Mouse (Mus musculus) adrenal gland, adult 2 months (tissue): Measurements from ENCODE around the gene Smpd3. TPM values are rescaled to one million over a fixed set of nuclear protein-coding genes. Genes with fewer than 3 reads are reported as not detected.
A peak's percentile ranks its signal among the peaks of the same experiment; 100 is the strongest.

Experiments used
- DNase-seq: peaks from one replicate; pipeline ENCODE4 v3.0.0; 2021
- polyA plus RNA-seq: library from polyadenylated mRNA; depleted of rRNA; stranded (reverse); fragments of >200 nt; gene quantifications from 2 replicates; pipeline ENCODE4 v1.2.3, GENCODE M21; 2012; rRNA removed
- total RNA-seq, 2 experiments: library from RNA; stranded (reverse); gene quantifications; 2 replicates each; pipeline ENCODE4 v1.2.3; 2021

The Smpd3 gene
- total and polyA plus RNA-seq, 3 experiments: 5.4 to 13.7 (median 6.4) TPM

DNA sequence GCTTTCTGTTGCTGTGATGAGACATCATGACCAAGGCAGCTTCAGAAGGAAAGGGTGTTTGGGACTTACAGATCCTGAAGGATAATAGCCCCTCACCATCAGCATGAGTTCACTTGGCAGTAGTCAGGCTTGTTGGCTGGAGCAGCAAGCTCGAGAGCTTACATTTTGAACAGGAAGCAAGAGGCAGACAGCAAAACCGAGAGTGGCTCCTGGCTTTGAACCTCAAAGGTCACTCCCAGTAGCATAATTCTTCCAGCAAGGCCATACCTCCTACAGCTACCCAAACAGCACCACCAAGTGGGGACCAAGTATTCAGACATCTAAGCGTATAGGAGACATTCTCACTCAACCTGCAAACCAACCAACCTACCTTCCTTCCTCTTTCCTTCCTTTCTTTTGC lies 105.0 kb downstream of the Smpd3 start:
- no peak for DNase-seq

DNA sequence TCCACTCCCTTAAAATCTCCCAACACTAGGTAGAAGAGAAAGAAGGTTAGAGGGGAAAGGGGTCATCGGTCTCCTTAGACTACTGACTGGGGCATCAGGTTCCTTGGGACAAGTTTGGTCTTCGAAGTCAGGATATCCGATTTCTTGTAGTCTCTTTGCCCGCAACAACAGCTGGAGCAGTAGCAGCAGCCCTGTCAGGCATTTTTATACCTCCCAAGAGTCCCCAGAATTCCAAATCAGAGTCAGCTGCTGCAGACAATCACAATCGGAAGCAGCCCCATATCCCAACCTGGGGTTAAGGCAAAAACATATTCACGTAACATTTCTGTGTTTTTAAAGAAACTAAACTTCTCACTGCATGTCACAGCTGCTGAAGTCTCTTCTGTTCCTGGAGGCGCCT lies 106.3 kb downstream of the Smpd3 start:
- no peak for DNase-seq

DNA sequence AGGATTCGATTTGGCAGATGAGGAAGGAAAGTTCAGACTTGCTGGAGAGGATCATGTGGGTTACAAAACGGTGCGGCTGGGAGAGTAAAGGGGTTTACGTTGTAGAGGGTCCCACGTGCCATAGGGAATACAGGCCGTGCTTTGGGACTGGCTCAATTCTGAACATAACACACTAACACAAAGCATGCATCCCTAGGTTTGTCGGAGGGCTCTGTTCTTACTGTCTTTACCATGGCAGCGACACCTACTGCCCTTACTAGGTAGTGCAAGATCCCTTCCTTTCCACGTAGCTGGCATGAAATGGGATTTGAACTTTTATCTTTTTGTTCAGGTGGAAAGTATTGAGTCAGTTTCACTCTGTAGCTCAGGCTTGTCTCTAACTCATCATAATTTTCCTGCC lies 111.2 kb downstream of the Smpd3 start:
- peak; percentile 25 for DNase-seq

DNA sequence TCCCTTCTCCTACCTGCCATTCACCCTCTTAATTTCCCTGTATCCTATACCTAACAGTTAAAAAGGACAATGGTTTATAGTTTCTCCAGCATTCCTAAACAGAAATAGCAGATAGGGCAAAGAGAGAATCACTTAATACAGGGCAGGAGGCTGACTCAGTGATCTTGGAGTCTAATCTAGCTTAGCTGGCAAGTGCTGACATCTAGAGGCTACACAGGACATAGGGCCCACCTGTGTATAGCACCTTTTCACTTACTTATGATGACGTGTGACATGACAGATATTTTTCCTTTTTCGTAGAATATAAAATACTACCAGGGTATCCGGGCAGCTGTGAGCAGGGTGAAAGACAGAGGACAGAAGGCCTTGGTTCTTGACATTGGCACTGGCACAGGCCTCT lies 118.2 kb downstream of the Smpd3 start:
- DNase-seq: no peak

DNA sequence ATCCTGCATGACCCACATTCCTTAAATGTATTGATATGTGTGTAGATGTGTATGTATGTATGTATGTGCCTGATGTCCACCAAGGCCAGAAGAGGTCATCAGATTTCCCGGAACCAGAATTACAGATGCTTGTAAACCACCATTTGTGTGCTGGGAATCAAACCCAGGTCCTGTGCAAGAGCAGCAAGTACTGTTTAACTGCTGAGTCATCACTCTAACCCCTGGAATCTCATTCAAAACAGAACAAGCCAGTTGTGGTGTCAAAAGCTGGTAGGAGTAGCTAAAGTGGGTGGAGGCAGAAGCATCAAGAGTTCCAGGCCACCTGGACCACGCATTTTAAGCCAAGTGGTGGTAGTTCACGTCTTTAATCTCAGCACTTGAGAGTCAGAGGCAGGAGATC lies 123.8 kb downstream of the Smpd3 start:
- DNase-seq: no peak

DNA sequence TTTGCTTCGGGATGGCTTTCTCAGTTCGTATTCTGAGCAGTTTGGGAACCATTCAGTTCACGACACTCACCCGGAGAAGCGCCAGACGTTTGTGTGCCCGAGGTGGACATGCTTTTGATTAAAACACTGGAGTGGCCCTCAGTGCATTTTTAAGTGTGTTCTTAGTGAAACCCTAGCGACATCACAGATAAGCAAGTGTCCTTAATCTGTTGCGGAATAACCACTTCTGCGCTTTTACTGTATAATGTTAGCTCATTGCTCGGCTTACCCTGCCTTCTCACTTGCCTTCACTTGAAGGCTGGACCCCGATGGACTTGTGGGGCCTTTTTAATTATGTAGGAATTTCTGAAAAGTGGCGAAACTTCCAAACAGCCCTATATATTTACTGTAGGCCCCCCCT lies 126.4 kb downstream of the Smpd3 start:
- DNase-seq: no peak

DNA sequence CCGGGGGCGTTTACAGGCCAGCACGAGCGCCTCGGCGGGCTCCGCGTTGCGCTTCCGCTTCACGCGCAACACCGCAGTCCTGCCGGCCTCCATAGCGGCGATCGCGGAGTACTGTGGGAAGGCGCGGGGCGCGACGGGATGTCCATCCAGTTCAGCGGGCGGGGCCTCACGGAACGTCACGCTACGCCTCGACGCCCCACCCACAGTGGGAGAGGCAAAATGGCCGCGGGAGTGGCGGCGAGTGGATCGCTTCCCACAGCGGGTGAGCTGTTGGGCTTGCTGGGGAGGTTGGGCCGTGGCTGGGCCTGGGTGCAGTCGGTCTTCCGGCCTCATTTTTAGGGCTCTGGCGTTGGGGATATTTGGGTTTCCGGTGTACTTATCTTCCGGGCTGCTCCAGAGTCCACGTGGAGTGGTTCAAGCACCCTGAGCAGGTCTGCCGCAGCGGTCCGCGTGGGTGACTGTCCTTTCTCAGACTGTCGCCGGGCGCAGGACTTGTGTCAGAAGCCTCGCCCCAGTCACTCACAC lies 126.9 kb downstream of the Smpd3 start, which contains the start of the genes Slc7a6os and Prmt7:
Slc7a6os (minus strand) TSS at position 115 of the 525 bp plus-strand sequence.
Prmt7 (plus strand) TSS at position 116 of the 525 bp plus-strand sequence.
- peak; percentile 97 for DNase-seq

DNA sequence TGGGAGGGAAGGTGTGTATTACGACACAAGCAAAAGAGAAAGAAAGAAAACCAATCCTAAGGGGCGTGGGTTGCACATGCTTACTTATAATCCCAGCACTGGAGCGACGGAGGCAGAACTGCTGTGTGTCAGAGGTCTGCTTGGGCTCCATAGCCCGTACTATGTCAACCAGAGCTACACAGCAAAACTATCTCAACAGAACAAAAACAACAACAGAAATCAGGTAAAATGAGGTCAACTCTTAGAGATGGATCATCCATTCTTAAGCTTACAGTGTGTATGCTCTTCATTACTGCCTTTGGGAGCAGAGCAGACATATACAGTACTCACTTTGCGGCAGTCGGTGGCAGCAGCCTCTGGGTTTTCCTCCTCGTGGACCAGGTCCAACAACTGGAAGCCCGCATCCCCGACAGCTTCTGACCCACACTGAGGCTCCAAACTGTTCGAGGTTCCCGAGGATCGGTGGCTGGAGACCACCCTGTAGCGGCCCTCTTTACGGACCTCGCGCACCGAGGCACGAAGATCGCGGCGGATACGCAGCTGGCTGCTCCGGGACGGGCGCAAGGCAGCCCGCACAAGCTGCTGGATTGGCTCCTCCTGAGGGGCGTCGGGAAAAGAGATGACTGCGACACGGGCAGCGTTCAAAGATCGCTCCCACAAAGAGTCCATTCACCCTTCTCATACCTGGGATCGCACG lies 127.6 kb downstream of the Smpd3 start:
- DNase-seq: peak; percentile 22

Other genes starting within 250 kb of the Smpd3 start
- 1 to 10 TPM; 1.7 to 3.7 TPM for gene Esrp2, start 201.0 kb downstream of the Smpd3 start, total RNA-seq
- 2.0 and 5.5 TPM in 2 replicates for gene Esrp2, start 201.0 kb downstream of the Smpd3 start, polyA plus RNA-seq
- 10 to 100 TPM; 21.9 to 38.8 TPM for gene Pla2g15, start 187.6 kb downstream of the Smpd3 start, total RNA-seq
- gene Pla2g15, start 187.6 kb downstream of the Smpd3 start, polyA plus RNA-seq: 21.9 and 22.1 TPM in 2 replicates
- gene Slc7a6, start 169.1 kb downstream of the Smpd3 start, total RNA-seq: 10 to 100 TPM; 27.2 to 34.0 TPM
- gene Slc7a6, start 169.1 kb downstream of the Smpd3 start, polyA plus RNA-seq: 17.3 and 26.5 TPM in 2 replicates
- 10 to 100 TPM; 24.2 to 25.1 TPM for gene Slc7a6os, start 127.1 kb downstream of the Smpd3 start, total RNA-seq
- 14.1 and 14.7 TPM in 2 replicates for gene Slc7a6os, start 127.1 kb downstream of the Smpd3 start, polyA plus RNA-seq
- 10 to 100 TPM; 23.0 to 28.1 TPM for gene Prmt7, start 127.1 kb downstream of the Smpd3 start, total RNA-seq
- gene Prmt7, start 127.1 kb downstream of the Smpd3 start, polyA plus RNA-seq: 14.1 and 19.8 TPM in 2 replicates
- gene Zfp90, start 77.3 kb upstream of the Smpd3 start, total RNA-seq: 1 to 10 TPM; 3.1 to 6.8 TPM
- 0.68 and 1.2 TPM in 2 replicates for gene Zfp90, start 77.3 kb upstream of the Smpd3 start, polyA plus RNA-seq
- gene 6030452D12Rik, start 162.5 kb upstream of the Smpd3 start, total RNA-seq: not detected
- not detected in 2 replicates for gene 6030452D12Rik, start 162.5 kb upstream of the Smpd3 start, polyA plus RNA-seq
- under 1 TPM; 0.55 to 0.93 TPM for gene Cdh3, start 172.9 kb upstream of the Smpd3 start, total RNA-seq
- 0.19 and 0.30 TPM in 2 replicates for gene Cdh3, start 172.9 kb upstream of the Smpd3 start, polyA plus RNA-seq
- 100 to 1,000 TPM in 1 of 2 experiments, 10 to 100 TPM in 1; 71.9 to 145 TPM for gene Gm10073, start 235.5 kb upstream of the Smpd3 start, total RNA-seq
- gene Gm10073, start 235.5 kb upstream of the Smpd3 start, polyA plus RNA-seq: 50.1 and 65.3 TPM in 2 replicates